Mouse (Mus musculus) heart, postnatal 0 days (tissue): Measurements from ENCODE around the gene Vmn1r20. TPM values are rescaled to one million over a fixed set of nuclear protein-coding genes. Genes with fewer than 3 reads are reported as not detected.
"Not testable (repeated sequence)": the region's sequence is repeated elsewhere in the genome, so short reads cannot be mapped to it uniquely, and the experiment has no call there.

Experiments used
- ATAC-seq: fragments of 200-750 bp; cut with Nextera tagmentation; 2 replicates; pipeline ENCODE4 v1.8.0; 2017; ENCODE audit warnings: low read depth, moderate number of reproducible peaks, moderate library complexity; ENCODE audit not compliant: insufficient read depth
- DNase-seq: peaks from one replicate; pipeline ENCODE4 v3.0.0-alpha.2; 2016; ENCODE audit warnings: low spot score
- H3K27ac ChIP-seq: fragments of 300-500 bp; sonication (generic); 2 replicates; pipeline ENCODE4 v1.5.1; 2014; ENCODE audit warnings: low read depth, mild to moderate bottlenecking
- H3K27me3 ChIP-seq: fragments of 300-500 bp; sonication (generic); 2 replicates; pipeline ENCODE4 v1.6.1; 2014; ENCODE audit warnings: low read length, mixed read lengths; ENCODE audit not compliant: control insufficient read depth, insufficient read depth
- H3K36me3 ChIP-seq: fragments of 300-500 bp; sonication (generic); replicated peaks from 2 replicates; pipeline ENCODE4 v1.6.1; 2014; ENCODE audit warnings: low read length, mixed read lengths; ENCODE audit not compliant: control insufficient read depth, insufficient read depth
- H3K4me1 ChIP-seq: fragments of 300-500 bp; sonication (generic); 2 replicates; pipeline ENCODE4 v1.6.1; 2014; ENCODE audit warnings: antibody characterized with exemption; ENCODE audit not compliant: control insufficient read depth, insufficient read depth
- H3K4me2 ChIP-seq: fragments of 300-500 bp; sonication (generic); 2 replicates; pipeline ENCODE4 v1.6.1; 2014; ENCODE audit warnings: low read depth, mild to moderate bottlenecking, low read length, moderate library complexity
- H3K4me3 ChIP-seq: fragments of 300-500 bp; sonication (generic); 2 replicates; pipeline ENCODE4 v1.5.1; 2014; ENCODE audit warnings: low read depth, low read length
- H3K9ac ChIP-seq: fragments of 300-500 bp; sonication (generic); replicated peaks from 2 replicates; pipeline ENCODE4 v1.6.1; 2014; ENCODE audit warnings: low read depth, low read length, mixed read lengths
- H3K9me3 ChIP-seq: fragments of 300-500 bp; sonication (generic); replicated peaks from 2 replicates; pipeline ENCODE4 v1.6.1; 2016; ENCODE audit warnings: low read length; ENCODE audit not compliant: control insufficient read depth
- CTCF ChIP-seq: IDR thresholded peaks from 2 replicates; pipeline ENCODE4 v1.5.1; 2016; ENCODE audit warnings: antibody characterized with exemption, control low read depth, low read depth
- EP300 ChIP-seq: IDR thresholded peaks from 2 replicates; pipeline ENCODE4 v1.6.1; 2016; ENCODE audit warnings: antibody characterized with exemption, low read depth
- WGBS: fragments of 180-500 bp; shearing (Covaris S2); extraction: QIAGEN DNeasy Blood & Tissue Kit; methylation state at CpG from one replicate; pipeline ENCODE4 v1.1.7; 2014; 5-methylcytosine and 5-hydroxymethylcytosine counted together
- polyA plus RNA-seq: library from polyadenylated mRNA; unstranded; fragments of >200 nt; fragmentation: Nextera tagmentation; extraction: Ambion mirVana; gene quantifications from 2 replicates; pipeline ENCODE4 v1.2.1, GENCODE M21; 2015
- total RNA-seq: library from RNA; depleted of rRNA; stranded (reverse); fragments of >200 nt; gene quantifications from 2 replicates; pipeline ENCODE4 v1.2.3, GENCODE M21; 2014; ENCODE audit warnings: low replicate concordance; rRNA removed

The Vmn1r20 gene
- total RNA-seq (not detected in 2 replicates), polyA plus RNA-seq (not detected in 2 replicates)

- no peak within 1 kb of the TSS for H3K4me2 ChIP-seq
- no peak for ATAC-seq
- TF ChIP-seq EP300 (no peak), CTCF (no peak)
- DNase-seq: no peak
- H3K9me3 ChIP-seq: no peaks in the 10 kb centered on the region
- H3K9ac ChIP-seq: no peak within 1 kb of the TSS
- H3K4me1 ChIP-seq: no peaks in the 10 kb centered on the region
- no peaks in the 10 kb centered on the region for H3K27me3 ChIP-seq
- H3K36me3 ChIP-seq: no peaks in the 10 kb centered on the region
- H3K27ac ChIP-seq: no peak within 1 kb of the TSS
- no peak within 1 kb of the TSS for H3K4me3 ChIP-seq
- 37% methylated on average over 1 of the region's 1 CpGs for WGBS
Observed at GRCm38 (mm10) chr6:57428630-57429029, at the start of gene Vmn1r20. Gene Vmn1r20, plus strand, starts transcription at chr6:57428930.

GRCm38 (mm10) chr6:57395683-57396082 is 33.0 kb upstream of the Vmn1r20 start, which contains the start of gene Vmn1r18:
Gene Vmn1r18, minus strand, starts transcription at chr6:57395783.
- Histone ChIP-seq H3K27me3 (no peaks in the 10 kb centered on the region), H3K27ac (no peak within 1 kb of the TSS), H3K4me2 (no peak within 1 kb of the TSS), H3K9me3 (no peaks in the 10 kb centered on the region), H3K4me1 (no peaks in the 10 kb centered on the region), H3K4me3 (no peak within 1 kb of the TSS), H3K36me3 (no peaks in the 10 kb centered on the region), H3K9ac (no peak within 1 kb of the TSS)
- no peak for TF ChIP-seq EP300
- no peak for TF ChIP-seq CTCF
- ATAC-seq (no peak), DNase-seq (no peak)

DNA sequence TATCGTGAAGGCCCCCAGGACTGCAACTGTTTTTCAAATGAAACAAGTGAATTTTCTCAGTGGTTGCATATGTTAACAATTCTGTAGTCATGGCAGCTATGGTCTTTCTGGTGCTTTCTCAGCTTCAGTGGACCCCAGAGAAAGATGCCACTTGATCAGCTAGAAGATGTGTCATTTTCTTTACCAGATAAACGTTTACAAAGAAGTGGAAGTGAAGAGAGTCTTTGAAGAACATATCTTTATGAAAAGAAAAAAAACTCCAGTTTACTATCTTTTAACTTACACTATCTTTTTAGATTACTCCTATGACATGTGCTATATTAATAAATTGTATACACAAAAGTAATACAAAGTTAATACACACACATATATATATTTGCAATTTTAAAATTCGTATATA is 25.2 kb upstream of the Vmn1r20 start, which contains the start of gene Vmn1r19:
Vmn1r19 (plus strand) TSS at position 301 of the 400 bp plus-strand sequence.
- 43% methylated on average over 3 of the region's 3 CpGs for WGBS
- DNase-seq, H3K9me3 ChIP-seq, H3K27me3 ChIP-seq, H3K4me1 ChIP-seq, H3K9ac ChIP-seq, ATAC-seq, H3K4me3 ChIP-seq, H3K36me3 ChIP-seq, H3K4me2 ChIP-seq, H3K27ac ChIP-seq: not testable (repeated sequence)

GRCm38 (mm10) chr6:57431196-57431595 is 2.5 kb downstream of the Vmn1r20 start:
- no peak for TF ChIP-seq EP300
- TF ChIP-seq CTCF: peak; percentile 46
- no peak overlapping the region for H3K9ac ChIP-seq
- ATAC-seq (no peak), DNase-seq (no peak)
- WGBS: 54% methylated on average over 1 of the region's 1 CpGs
- H3K4me3 ChIP-seq: no peak overlapping the region
- no peak overlapping the region for H3K27ac ChIP-seq
- H3K9me3 ChIP-seq: no peaks in the 10 kb centered on the region
- H3K4me2 ChIP-seq: no peak overlapping the region
- H3K27me3 ChIP-seq: no peaks in the 10 kb centered on the region
- no peaks in the 10 kb centered on the region for H3K4me1 ChIP-seq
- no peaks in the 10 kb centered on the region for H3K36me3 ChIP-seq

DNA sequence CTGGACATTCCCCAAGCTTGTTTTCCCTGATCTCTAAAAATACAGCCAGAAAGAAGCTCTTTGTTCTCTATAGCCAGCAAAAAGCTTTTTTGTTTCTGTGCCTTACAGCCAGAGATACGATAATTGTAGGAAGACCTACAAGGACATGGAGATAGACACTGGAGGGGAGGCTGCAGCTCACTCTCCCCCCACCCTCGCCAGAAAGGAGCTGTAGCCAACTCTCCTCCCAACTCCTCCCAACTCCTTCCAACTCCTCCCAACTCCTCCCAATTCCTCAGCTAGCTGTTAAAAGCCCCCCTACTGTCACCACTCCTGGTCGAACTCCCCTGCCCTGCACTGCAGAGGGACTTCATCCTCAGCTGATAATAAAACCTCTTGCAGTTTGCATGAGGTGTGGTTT is 39.4 kb downstream of the Vmn1r20 start:
- not testable (repeated sequence) for H3K36me3 ChIP-seq, H3K4me1 ChIP-seq, H3K9me3 ChIP-seq, DNase-seq, H3K4me3 ChIP-seq, H3K27ac ChIP-seq, H3K4me2 ChIP-seq, H3K27me3 ChIP-seq, ATAC-seq, H3K9ac ChIP-seq
- 8% methylated on average over 3 of the region's 3 CpGs for WGBS

Other genes starting within 250 kb of the Vmn1r20 start
- not detected in 2 replicates for gene Vmn1r13, start 225.6 kb upstream of the Vmn1r20 start, total RNA-seq
- not detected in 2 replicates for gene Vmn1r13, start 225.6 kb upstream of the Vmn1r20 start, polyA plus RNA-seq
- not detected in 2 replicates for gene Vmn1r14, start 197.2 kb upstream of the Vmn1r20 start, total RNA-seq
- not detected in 2 replicates for gene Vmn1r14, start 197.2 kb upstream of the Vmn1r20 start, polyA plus RNA-seq
- not detected in 2 replicates for gene Vmn1r15, start 171.0 kb upstream of the Vmn1r20 start, total RNA-seq
- not detected in 2 replicates for gene Vmn1r15, start 171.0 kb upstream of the Vmn1r20 start, polyA plus RNA-seq
- not detected in 2 replicates for gene Vmn1r16, start 99.4 kb upstream of the Vmn1r20 start, total RNA-seq
- not detected in 2 replicates for gene Vmn1r16, start 99.4 kb upstream of the Vmn1r20 start, polyA plus RNA-seq
- gene Vmn1r17, start 65.2 kb upstream of the Vmn1r20 start, total RNA-seq: not detected in 2 replicates
- gene Vmn1r17, start 65.2 kb upstream of the Vmn1r20 start, polyA plus RNA-seq: not detected in 2 replicates
- not detected in 2 replicates for gene Vmn1r18, start 33.1 kb upstream of the Vmn1r20 start, total RNA-seq
- not detected in 2 replicates for gene Vmn1r18, start 33.1 kb upstream of the Vmn1r20 start, polyA plus RNA-seq
- gene Vmn1r19, start 25.1 kb upstream of the Vmn1r20 start, total RNA-seq: not detected in 2 replicates
- not detected in 2 replicates for gene Vmn1r19, start 25.1 kb upstream of the Vmn1r20 start, polyA plus RNA-seq
- gene Ppm1k, start 106.5 kb downstream of the Vmn1r20 start, total RNA-seq: 33.7 and 35.8 TPM in 2 replicates
- gene Ppm1k, start 106.5 kb downstream of the Vmn1r20 start, polyA plus RNA-seq: 10.9 and 11.3 TPM in 2 replicates
- 10.8 and 11.8 TPM in 2 replicates for gene Herc6, start 152.1 kb downstream of the Vmn1r20 start, total RNA-seq
- gene Herc6, start 152.1 kb downstream of the Vmn1r20 start, polyA plus RNA-seq: 2.7 and 3.7 TPM in 2 replicates